Mouse (Mus musculus) gastrocnemius, postnatal 10 days (tissue): Measurements from ENCODE around the gene Cfap73. TPM values are rescaled to one million over a fixed set of nuclear protein-coding genes. Genes with fewer than 3 reads are reported as not detected.

Experiments
- DNase-seq: peaks from one replicate; pipeline ENCODE4 v3.0.0; 2021; ENCODE audit warnings: mixed read lengths
- total RNA-seq, 2 experiments: library from RNA; stranded (reverse); gene quantifications; 2 replicates each; pipeline ENCODE4 v1.2.3; 2021

Gene Cfap73
- total RNA-seq, 2 experiments from 2014 or later = not detected

DNA sequence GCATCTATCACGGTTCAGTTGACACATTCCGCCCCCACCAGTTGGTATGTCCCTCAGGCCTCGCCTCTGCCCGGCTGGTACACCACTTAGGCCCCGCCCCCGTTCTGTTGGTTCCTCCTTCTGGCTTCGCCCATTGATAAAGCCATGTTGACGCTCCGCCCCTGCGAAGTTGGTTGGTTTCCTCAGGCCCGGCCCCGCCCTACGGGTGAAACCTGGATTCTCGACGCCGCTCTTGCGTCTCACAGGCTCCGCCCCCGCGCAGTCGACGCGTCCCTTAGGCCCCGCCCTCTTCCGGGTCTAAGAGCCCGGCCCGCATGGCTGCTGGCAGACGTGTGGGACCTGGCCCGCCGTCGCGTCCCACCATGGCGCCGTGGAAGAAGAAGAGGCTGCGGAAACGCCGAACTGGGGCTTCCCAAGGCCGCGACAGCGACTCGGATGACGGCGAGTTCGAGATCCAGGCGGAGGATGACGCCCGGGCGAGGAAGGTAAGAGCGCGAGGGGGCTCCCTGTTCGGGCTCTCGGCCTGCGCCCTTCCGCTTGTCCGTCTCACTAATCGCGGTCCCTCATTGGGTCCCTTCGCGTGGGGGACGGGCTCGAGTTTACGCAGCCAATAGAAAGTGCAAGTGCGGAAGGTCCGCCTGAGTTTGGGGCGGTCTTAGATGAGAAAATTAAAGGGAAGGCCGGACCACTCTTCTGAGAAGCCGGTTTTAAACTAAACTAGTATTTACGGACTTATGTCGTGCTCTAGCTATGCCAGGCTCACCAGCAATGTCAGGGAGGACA, 21.0 kb downstream of the Cfap73 start:
- DNase-seq = peak; percentile 99

DNA sequence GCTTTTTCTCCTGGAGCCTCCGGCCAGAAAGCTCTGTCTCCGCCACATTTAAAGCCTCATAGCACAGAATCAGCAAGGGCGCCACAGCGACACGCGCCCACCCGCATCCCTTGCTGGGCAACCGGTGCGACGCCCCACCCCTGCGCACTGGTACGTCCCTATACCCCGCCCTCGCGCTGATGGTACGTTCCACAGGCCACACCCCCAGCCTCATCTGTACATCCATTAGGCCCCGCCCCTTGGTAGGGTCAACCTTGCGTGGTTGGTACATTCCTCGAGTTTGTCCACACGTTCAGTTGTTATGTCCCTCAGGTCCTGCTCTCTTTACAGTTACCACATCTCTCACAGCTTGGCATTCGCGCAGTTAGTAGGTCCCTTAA, 21.6 kb downstream of the Cfap73 start, which contains the start of the genes Rita1 and Ddx54:
TSS of gene Rita1 (minus strand) at position 148 of the 380 bp plus-strand sequence.
TSS of gene Ddx54 (plus strand) at position 298 of the 380 bp plus-strand sequence.
- peak; percentile 96 for DNase-seq

GRCm38 (mm10) chr5:120611416-120611815, 22.6 kb downstream of the Cfap73 start:
- no peak for DNase-seq

- DNase-seq = no peak
Observed at GRCm38 (mm10) chr5:120610906-120611305, 23.1 kb downstream of the Cfap73 start.

DNA sequence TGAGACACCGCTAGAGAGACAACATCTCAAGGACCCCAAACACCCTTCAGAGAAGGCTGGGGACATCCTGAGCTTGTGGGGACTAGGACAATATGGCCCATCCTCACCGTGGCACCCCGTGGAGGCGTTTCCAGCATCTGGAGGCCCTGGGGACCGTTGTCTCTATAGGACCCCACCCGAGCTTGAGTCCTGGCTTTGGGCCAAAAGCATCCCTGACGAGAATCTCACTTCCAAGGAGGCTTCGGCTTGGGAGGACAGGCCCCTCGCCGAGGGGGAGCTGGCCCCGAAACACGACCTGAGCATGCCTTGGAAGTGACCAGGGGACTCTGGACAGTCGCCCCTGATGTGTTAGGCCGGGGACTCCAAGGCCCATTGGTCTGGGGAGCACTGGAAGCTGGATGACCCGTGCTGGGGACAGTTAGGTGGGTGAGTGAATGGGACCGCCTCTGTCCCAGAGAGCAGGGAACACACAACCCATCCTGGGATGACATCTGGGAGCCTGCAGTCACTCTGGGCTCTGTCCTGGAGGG, 24.7 kb downstream of the Cfap73 start:
- DNase-seq = no peak

- no peak for DNase-seq
Observed at GRCm38 (mm10) chr5:120607335-120607734, 26.7 kb downstream of the Cfap73 start.

GRCm38 (mm10) chr5:120606590-120607200, 27.3 kb downstream of the Cfap73 start:
- no peak for DNase-seq

DNA sequence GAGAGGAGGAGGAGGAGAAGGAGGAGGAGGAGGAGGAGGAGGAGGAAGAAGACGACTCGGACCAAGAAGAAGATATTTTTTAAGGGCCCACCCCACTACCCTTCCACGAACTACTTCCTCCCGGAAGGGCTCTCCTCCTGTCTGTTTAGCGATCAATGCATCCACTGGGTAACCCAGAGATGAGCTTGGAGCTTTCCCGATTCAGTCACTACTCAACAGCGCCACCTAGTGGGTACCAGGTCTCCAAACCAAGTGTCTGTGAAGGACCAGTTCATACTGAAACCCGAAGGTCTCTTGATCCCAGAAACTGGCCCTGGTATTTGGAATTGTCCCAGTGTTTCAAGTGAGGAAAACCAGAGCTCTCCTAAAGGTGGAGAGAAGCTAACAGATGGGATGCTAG, 28.3 kb downstream of the Cfap73 start:
- DNase-seq = peak; percentile 91

DNA sequence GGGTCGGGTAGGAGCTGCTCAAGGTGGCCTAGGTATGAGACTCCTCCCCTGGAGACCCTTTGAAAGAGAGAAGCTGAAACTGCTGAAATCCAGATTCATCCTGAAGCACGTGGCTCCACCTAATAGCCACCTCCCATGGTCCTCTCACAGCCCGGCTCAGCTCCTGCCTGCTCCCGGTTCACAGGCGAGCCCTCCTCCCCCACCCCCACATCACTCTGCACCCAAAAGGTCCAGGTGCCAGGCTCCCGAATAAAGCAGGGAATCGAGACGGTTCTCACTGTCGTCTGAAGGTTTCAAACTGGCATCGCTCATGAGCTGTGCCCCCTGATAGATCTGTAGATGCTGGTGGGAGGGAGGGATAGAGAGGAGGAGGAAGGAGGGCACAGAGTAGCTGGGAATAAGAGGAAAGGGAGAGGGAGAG, 28.8 kb downstream of the Cfap73 start:
- no peak for DNase-seq

- DNase-seq = peak; percentile 90
Observed at GRCm38 (mm10) chr5:120604839-120605238, 29.2 kb downstream of the Cfap73 start.

DNA sequence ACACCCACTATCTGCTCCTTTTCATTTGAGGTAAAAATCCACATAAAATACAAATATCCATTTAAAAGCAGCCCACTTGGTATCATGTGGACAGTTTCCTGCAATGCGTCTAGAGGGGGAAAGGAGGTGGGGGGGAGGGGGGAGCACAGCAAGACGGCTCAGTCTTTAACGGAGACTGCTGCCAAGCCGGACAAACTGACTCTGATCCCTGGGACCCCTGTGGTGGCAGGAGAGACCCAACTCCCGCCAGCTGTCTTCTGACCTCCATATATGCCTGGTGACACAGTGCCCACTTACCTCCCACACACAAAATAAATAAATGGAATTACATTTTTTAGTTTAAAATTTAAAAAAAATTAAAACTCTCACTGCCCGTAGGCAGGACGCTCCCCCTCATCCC, 30.5 kb downstream of the Cfap73 start:
- DNase-seq = no peak

DNA sequence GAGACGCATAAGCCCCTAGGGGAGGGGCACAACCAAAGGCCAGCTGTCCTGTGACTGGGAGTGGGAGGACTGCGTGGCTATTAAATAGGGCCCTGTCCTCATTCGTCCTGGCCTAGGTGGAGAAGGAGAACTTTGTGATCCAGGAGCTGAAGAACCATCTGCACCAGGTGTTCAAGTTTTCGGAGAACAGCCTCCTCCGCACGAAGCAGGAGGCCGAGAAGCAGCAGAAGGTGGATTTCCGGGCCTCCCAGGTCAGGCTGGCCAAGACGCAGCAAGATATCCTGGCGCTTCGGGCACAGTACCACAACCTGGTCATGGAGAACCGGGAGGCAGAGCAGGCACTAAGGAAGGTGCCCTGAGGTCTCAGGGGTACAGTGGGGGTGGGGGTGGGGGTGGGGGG, 31.8 kb downstream of the Cfap73 start:
- DNase-seq = no peak

DNA sequence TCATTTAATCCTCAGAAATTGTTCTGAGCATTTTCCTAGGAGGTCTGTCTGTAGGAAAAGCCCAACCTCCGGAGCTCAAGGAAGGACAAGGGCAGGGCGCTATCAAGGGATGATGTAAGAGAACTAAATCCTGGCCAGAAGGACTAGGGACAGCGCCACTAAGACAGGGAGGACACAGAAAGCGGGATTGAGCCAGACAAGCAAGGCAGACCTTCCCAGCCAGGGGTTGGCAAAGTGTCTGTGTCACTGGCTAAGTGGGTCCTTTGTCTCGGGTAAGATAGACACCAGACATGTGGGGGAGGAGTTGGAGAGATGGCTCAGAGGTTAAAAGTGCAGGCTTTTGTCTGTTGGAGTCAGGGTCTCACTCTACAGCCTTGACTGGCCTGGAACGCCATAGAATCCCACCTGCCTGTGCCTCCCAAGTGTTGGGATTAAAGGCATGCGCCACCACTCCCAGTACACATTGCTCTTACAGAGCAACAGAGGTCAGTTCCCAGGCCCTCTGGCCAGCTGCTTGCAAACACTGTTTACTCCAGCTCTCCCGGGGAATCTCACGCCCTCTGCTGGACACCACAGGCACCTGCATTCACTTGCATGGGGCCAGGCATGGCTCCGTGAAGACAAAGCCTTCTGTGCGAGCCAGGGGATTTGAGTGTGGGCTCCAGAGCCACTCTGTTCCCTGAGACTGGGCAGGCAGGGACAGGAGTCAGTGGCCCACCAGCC, 32.9 kb downstream of the Cfap73 start:
- no peak for DNase-seq

DNA sequence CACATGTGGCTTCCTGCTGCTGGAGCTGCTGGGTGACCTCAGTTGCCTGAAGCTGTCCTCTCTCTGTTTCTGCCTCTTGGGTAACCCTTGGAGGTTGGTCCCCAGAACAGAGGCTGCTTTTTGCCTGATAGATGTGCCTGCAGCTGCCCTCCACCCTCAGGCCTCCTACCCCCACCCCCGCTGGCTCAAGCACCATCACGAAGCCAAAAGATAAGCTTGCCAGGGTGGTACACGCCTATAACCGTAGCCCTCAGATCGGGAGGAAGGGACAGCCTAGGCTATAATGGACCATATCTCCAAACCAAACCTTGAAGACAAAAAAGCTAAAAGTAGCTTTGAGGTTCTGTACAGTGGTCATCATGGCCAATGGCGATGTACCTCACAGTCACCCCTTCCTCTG, 34.4 kb downstream of the Cfap73 start:
- DNase-seq = no peak

DNA sequence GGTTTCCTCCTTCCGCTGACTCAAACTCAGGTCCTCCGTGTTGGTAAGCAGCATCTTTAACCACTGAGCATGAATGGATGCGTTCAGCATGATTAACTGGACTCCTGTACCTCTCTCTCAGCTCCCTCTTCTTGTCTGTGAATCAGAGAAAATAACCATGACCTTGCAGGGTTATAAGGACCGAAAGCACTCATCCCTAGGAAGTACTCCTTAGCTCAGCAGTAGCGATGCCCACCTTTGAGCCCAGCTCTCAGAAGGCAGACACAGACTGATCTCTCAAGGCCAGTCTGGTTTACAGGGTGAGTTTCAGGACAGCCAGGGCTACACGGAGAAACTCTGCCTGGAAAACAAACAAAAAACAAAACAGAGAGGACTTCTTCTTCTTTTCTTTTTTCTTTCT, 39.5 kb downstream of the Cfap73 start:
- no peak for DNase-seq

GRCm38 (mm10) chr5:120592141-120592540, 41.9 kb downstream of the Cfap73 start:
- no peak for DNase-seq

GRCm38 (mm10) chr5:120590356-120591010, 43.6 kb downstream of the Cfap73 start:
- no peak for DNase-seq

- peak; percentile 99 for DNase-seq
Observed at GRCm38 (mm10) chr5:120588569-120589094, 45.4 kb downstream of the Cfap73 start, which contains the start of the genes Tpcn1 and Iqcd. Gene Tpcn1, minus strand, starts transcription at chr5:120588673. Gene Iqcd, plus strand, starts transcription at chr5:120589016.

DNA sequence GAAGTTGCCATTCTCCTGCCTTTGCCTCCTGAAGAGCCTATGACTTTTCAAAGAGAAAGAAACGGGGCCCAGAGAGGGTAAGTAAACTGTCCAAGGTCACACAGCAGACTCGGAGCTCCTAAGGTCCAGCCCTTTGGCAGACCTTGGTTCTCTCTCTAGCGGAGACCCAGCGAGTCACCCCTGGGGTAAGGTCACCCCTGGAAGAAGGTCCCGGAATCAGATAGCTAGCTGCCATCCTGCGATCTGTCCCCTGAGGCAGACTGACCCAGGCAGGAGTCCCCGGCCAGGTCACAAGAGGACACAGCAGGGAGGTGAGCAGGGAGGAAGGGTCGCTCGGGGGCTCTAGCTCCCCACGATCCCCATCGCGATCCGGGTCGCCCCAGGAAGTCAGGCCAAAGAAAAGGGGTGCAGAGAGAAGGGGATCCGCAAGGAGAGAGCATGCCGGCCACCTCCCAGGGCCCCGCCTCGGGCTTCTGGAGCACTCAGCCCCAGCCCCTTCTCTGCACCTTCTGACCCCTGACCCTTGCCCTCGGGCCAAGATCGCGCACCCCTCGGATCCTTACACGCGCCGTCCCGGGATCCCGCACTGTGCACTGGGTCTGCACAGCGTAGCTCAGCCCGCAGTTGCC, 46.0 kb downstream of the Cfap73 start:
- DNase-seq = no peak

GRCm38 (mm10) chr5:120587616-120587926, 46.5 kb downstream of the Cfap73 start:
- DNase-seq = no peak
